Mouse (Mus musculus) fat pad, adult 2 months (tissue): ENCODE data around the gene Apbb2.
A peak's percentile ranks its signal among the peaks of the same experiment; 100 is the strongest.

ENCODE experiments used
- DNase-seq: peaks from one replicate; pipeline ENCODE4 v3.0.0-alpha.2; 2011; ENCODE audit warnings: low read depth, low spot score; ENCODE audit errors: extremely low read depth

Apbb2 gene

DNA sequence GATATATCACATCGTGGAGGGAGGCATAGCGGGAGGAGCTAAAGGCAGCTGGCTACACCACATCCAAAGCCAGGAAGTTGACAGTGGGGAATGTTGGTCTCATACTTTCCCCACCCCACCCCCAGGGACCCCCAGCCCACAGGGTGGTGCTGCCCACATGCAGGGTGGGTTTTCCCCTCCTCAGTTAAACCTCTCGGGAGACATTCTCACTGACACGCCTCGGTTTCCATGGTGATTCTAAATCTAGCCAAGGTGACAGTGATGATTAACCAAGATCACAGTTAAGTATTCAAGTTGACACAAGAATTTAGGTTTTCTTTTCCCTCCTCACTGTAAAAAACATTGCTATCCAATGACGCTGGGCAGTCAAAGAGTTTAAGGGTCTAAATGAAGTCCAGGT is 270.2 kb downstream of the Apbb2 start:
- DNase-seq, result no peak

DNA sequence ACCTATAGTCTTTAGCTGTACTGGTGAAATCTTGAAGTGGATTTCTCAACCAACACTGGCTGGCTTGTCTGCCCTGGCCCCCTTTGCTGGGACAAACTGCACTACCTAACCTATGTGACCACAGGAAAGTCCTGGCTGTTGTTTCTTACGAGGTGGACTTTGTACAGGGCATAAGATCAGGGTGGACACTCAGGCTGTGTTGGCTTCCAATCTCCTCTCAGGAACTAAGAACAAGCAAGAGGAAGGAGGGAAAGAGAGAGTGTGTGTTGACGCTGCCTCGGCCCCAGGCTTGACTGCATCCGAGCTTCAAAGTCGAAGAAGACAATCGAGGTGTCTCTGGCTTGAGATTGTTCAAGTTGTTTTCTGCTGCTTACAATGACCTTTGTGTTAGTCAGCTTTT is 271.8 kb downstream of the Apbb2 start:
- DNase-seq, result no peak

GRCm38 (mm10) chr5:66345140-66345539 is 273.4 kb downstream of the Apbb2 start:
- no peak for DNase-seq

- DNase-seq, result no peak
Observed at GRCm38 (mm10) chr5:66344182-66344581, 274.4 kb downstream of the Apbb2 start.

DNA sequence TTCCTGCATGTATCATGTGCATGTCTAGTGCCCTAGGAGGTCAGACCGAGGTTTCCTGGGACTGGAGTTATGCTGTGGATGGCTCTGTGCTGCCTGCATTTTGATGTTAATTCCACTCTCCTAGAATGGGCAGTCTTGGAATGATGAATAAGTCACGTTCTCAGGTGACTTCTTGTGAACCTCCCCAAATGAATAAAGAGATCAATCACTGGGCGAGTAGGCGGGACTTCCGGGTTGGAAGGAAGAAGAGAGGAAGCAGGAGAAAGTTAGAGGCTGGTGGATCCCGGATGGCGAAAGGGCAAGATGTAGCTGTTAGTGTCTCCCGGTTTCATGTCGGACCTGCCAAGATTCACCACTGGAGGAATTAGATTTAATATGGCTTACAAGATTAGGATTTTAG is 276.3 kb downstream of the Apbb2 start:
- no peak for DNase-seq

DNA sequence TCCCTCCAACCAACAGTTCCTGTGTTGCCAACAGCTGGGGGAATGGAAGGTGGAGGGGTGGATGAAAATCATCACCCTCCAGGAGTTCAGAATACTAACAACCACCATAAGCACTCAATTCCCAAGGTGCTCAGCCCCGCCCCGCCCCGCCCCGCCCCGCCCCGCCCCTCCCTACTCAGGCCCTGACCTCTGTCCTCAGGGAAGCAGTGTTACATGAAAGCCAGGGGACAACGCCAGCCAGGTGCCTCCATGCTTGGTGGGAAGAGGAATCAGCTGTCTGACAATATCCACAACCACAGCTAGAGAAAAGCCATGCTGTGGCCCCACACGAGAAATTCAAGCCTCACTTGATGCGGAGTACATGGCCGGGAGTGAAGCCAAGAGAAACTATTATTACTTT is 276.7 kb downstream of the Apbb2 start:
- DNase-seq, result no peak

DNA sequence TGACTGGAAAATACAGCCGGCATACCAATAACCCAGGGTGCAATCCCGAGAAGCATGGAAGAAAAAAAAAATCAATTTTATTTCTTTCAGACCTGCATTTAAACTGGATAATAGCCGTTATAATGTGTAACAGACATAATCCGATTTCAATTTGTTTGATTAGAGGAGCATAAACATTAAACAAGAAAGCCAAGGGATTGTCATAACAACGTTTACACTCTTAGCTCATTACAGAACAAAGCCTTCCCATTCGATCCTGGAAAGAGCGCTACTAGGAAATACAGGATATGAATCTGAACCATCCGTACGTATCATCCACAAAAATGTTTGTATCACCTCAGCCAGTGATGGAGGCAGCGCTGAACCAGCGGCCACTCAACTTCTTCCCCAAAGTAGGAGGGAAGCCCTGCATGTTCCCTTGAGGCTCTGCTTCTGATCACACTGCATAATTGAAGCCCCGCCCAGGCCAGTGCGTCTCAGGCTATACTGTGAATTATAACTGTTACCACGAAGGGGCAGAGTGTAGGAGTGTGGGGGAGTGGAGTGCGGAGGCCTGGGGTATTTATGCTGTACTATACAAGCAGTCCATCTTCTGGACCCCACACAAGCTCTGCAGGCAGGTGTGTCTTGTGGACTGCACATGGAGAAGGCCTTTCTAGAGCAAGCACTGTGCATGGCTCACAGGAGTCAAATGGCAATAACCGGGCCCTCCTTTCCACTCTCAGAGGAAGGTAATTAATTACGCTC is 278.1 kb downstream of the Apbb2 start:
- DNase-seq, result no peak

DNA sequence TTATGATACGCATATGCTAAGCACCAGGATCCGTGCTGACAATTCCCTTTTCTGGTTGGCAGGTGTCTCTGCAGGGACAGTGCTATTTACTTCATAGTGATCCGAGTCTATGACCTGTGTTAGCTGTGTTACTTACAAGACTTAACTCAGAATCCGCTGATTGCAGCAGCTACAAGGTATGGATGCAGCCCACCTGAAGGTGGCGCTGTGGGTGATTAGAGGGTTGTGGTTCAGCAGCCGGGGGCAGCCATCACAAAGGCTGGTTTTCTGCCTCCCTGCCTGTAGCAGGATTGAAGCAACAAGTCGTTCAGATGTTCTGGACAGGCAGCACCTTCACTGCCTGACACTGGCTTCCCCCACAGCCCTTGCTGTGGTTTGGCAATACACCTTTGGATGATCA is 280.0 kb downstream of the Apbb2 start:
- no peak for DNase-seq

DNA sequence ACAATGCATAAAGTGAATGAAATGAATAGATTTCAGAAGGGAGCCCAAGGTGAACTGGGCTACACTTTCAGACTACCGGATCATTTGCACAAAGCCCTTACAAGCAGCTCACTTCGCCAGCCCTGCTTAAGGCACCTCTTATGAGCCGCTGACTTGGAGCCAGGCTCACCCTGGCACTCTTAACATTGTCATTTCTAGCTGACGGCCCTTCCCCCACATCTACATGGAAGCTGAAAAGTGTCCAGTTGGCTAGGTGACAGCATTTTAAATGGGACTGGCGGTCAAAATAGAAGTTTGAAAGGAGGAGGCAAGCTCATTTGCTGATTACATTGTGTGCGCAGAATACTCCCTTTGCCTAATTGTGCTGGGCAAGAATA is 280.6 kb downstream of the Apbb2 start:
- peak; percentile 34 for DNase-seq

GRCm38 (mm10) chr5:66337025-66337968 is 281.3 kb downstream of the Apbb2 start:
- DNase-seq, result no peak

DNA sequence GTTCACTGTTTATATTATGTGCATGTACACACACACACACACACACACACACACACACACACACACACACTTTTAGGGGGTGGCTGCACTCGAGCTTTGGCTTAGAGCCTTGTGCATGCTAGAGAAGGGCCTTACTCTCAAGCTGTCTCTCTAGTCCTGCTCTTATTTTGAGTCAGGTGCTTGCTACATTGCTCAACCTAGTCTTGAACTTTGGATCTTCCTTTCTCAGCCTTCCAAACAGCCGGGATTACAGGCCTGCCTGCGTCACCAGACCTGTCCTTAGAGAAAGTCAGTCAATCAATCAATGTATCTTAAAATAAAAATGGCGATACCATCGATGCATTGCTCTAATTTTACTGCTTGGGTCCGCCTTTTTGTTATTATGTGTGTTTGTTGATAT is 287.8 kb downstream of the Apbb2 start:
- no peak for DNase-seq

DNA sequence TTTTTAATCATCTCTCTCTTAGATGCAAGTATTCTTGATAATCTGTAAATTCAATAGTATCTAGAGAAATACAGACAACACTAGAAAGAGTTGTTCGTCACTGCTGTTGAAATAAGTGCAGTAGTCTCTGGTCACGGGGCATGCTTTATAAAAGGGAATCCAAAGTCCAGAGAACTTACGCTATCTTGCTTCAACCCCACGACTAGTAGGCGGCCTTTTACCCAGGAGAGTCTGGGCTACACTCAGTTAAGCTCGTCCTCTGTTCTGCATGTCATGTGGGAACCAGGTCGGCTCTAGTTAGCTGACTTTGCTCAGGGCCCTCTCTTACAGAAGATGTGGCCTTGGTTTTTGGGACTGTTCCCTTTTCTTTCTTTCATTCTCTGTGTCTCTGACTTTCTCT is 289.8 kb downstream of the Apbb2 start:
- DNase-seq, result no peak

DNA sequence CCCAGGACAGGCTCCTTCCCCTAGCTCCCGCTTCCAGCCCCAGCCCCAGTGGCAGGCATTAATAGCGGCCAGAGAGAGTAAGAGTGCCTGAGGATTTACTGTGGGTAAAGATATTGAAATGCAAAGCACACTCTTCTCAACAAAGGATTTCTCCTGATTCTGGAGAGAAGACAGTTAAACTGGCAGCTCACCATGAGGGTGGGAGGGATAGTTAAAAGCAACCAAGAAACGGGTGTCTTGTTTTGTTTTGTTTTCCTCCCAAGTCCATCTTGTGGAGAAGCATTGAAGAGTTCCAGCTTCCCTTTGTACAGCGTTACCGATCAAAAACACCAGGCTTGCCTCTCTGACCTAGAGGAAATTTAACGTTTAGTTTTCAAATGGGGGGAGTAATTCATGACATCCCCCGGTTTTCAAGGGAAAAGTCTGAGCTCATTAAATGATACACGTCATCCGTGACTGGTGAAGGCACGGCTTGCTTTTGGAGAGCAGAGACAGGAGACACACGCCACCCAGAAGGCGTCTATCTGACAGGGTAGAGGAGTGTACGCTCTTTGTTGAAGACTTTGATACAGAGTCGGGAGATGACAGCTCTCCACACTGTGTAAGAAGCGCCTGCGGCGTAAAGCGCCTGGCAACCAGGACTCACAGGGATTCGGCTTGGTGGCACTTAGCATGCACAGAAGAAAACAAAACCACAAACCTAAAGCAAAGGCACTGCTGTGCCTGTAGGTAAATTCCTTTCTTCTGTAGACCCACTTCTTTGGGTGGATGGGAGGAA is 290.4 kb downstream of the Apbb2 start:
- DNase-seq, result no peak

GRCm38 (mm10) chr5:66326395-66326794 is 292.2 kb downstream of the Apbb2 start:
- no peak for DNase-seq

- DNase-seq, result no peak
Observed at GRCm38 (mm10) chr5:66323603-66324002, 295.0 kb downstream of the Apbb2 start.

- no peak for DNase-seq
Observed at GRCm38 (mm10) chr5:66323131-66323530, 295.5 kb downstream of the Apbb2 start.

GRCm38 (mm10) chr5:66319827-66320404 is 298.7 kb downstream of the Apbb2 start:
- no peak for DNase-seq

DNA sequence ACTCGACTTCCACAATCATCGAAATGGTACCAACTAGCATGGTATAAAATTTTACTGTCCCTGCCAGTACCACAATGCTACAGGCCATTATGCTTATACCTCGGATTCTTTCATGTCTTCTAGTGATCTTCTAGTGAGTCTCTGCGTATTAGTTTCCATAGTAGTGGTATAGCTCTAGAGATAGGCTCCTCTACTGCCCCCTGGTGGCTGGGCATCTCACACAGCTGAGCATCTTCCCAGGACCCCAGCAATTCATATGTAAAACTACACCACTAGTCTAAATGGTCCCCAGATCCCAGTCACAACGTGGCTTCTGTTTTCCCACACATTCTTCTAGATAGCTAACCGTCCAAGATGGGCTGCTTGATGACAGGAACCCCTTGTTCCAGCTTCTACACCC is 299.2 kb downstream of the Apbb2 start:
- no peak for DNase-seq

DNA sequence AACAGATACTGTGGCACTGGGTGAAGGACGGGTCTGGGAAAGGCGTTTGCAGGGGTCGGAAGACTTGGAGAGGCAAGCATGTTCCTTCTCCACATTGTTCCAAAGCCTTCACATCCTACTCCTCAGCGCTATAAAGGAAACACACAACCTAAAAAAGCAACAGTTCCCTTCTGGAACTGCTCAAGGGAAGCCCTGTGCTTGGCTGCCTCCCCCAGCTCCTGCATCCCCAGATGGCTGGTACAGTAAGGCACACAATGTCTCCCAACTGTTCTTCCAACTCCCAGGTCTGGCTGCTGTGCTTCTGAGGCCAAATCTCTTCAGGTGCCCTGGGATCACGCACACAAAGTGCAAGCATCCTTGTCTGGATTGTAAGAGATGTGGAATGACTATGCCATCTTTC is 302.8 kb downstream of the Apbb2 start:
- DNase-seq, result no peak

DNA sequence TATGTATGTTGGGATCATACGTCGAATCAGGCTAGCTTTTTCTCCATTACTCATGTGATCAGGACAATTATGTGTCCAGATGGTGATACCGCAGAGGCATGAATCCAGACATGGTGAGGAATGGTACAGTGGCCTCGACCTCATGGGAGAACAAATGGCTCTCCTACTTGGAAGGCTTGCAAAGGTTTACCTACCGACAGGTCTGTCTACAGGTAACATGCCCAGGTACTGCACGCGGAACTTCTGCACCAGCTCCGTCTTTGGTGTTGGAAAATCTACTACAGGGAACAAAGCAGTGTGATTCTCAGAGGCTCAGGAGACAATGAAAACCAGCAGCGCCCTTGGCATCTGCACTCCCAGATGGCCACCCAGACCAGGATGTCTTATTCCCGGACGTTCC is 307.8 kb downstream of the Apbb2 start:
- DNase-seq, result no peak

DNA sequence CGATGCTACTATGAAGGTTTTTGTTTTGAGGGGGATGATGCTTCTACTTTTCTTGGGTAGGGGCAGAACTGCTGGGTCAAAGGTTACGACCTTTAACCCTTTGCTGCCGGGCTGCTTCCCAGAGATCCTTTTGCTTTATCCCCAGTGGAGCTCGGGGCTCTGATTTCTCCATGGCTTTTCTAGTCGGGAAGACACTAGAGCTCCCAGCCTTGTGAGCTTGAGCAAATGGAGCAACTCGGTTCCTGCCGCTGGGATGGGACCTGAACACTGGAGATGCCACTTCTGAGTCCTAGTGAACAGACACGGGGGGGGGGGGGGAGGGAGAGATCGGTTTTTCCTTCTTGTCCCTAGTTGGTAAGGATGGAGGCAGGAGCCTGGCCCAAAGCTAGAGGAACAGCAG is 308.3 kb downstream of the Apbb2 start:
- no peak for DNase-seq
